Mouse (Mus musculus): ENCODE measurements around the gene Rbpjl.

Gene Rbpjl

GRCm38 (mm10) chr2:164444701-164445100 lies 41.8 kb downstream of the Rbpjl start:
- no peak for DNase-seq (ENCODE audit: extremely low read depth, low read depth)

GRCm38 (mm10) chr2:164445399-164446085 lies 42.6 kb downstream of the Rbpjl start:
- DNase-seq (ENCODE audit: extremely low read depth, low read depth), result no peak

- DNase-seq (ENCODE audit: extremely low read depth, low read depth), result no peak
These were observed 43.1 kb downstream of the Rbpjl start for GRCm38 (mm10) chr2:164446086-164446469.

GRCm38 (mm10) chr2:164448140-164448539 lies 45.2 kb downstream of the Rbpjl start:
- DNase-seq (ENCODE audit: extremely low read depth, low read depth), result no peak

DNA sequence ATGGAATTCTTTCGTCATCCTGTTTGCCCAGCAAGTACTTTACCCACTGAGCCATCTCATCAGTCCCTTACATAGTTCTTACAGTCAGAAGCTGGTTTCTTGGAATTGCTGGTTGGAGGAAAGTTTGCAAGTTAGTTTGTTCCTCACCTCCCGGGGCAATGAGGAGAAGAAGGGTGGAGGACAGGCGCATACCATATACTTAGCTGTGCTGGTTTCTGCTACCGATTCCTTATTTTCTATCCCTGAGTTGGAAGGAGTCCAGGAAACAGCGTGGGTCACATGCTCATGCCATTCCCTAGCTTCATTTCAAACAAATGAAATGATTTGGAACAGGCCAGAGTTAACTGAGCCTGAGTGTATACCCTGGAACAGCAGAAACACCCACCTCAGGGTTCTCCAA lies 46.0 kb downstream of the Rbpjl start:
- no peak for DNase-seq (ENCODE audit: extremely low read depth, low read depth)

DNA sequence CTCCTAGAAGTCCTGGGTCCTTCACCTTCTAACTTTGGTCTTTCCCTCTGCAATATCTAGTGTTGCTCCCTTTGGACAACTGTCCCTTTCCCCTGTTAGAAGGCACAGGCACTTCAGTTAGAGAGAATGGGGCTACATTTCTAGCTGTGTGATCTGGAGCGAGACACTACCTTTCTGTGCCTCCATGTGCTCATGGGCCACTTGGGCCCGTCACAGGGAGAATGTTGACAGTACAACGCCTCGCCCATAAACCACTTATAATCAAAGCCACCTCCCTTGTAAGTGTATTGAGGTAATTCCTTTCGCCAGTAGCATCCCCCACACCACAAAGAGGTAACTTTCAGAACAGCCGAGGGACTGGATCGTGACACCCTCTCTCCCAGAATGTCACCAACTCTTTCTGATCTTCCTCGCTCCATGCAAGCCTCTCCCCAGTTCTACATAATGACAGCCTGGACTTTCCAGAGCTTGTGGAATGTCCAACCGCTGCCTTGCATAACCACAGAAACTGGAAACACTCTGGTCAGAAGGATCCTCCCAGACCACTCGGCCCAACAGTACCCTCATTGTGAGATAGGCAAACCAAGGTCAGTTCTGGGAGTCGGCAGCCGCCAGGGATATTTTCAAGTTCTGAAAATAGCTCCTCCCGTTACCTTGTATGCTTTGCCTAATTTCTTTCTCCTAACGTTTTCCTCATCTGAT lies 46.6 kb downstream of the Rbpjl start:
- no peak for DNase-seq (ENCODE audit: extremely low read depth, low read depth)

GRCm38 (mm10) chr2:164452000-164452676 lies 49.2 kb downstream of the Rbpjl start:
- DNase-seq (ENCODE audit: extremely low read depth, low read depth), result no peak

DNA sequence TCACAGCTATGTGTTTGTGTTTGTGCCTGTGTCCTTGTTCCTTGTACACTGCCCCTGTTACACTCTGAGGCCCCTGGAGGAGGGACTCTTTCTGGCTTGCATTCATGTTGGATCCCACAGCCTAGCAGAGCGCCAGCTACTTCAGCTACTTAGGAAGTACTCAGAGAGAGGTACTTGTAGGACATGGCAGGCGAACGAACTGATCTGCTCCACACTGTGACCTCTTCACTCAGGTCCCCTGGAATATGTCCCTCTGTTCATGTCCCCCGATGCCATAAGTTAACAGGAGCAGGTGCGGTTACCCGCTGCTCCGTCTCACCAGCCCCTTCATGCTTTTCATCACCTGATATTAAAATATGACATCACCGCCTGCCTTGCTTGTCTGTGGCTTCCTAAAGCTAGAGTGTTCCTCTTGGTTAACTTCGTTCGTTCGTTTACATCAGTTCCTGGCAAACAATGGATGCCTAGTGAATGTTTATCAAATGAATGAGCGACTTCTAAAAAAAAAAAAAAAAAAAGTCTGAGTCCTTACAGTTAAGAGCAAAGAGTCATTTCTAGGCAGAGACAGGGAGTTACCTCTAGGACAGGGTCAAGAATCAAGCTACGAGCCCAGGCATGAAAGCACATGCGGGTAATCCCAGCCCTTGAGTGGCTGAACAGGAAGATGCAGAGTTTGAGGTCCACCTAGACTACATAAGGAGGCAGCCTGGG lies 50.3 kb downstream of the Rbpjl start:
- DNase-seq (ENCODE audit: extremely low read depth, low read depth), result no peak

DNA sequence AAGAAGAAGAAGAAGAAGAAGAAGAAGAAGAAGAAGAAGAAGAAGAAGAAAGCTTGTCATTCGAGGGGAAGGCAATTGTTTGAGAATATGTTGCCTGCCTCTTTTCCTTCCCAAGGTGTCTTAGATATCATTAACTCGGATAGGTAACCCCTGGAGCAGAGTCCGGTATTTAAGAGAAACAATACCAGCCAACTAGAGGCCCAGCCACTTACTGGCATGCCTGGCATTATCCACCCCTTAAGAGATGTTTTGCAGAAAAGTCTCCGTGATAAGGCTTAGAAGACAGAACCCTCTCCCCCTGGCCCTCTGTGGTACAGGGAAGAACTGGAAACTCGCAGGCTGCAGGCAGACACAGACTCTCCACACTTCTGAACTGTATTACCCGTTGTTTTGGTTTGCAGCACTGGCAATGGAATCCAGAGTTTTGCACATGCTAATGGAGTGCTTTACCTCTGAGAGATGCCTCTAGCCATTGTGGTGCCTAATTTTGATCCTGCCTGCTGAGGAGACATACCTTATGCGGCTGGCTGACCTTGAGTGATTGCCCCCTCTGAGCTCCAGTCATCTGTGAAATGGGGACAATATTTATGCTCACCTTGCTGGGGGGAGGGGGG lies 51.1 kb downstream of the Rbpjl start:
- no peak for DNase-seq (ENCODE audit: extremely low read depth, low read depth)

- no peak for DNase-seq (ENCODE audit: extremely low read depth, low read depth)
These were observed 51.9 kb downstream of the Rbpjl start for GRCm38 (mm10) chr2:164454846-164455245.

DNA sequence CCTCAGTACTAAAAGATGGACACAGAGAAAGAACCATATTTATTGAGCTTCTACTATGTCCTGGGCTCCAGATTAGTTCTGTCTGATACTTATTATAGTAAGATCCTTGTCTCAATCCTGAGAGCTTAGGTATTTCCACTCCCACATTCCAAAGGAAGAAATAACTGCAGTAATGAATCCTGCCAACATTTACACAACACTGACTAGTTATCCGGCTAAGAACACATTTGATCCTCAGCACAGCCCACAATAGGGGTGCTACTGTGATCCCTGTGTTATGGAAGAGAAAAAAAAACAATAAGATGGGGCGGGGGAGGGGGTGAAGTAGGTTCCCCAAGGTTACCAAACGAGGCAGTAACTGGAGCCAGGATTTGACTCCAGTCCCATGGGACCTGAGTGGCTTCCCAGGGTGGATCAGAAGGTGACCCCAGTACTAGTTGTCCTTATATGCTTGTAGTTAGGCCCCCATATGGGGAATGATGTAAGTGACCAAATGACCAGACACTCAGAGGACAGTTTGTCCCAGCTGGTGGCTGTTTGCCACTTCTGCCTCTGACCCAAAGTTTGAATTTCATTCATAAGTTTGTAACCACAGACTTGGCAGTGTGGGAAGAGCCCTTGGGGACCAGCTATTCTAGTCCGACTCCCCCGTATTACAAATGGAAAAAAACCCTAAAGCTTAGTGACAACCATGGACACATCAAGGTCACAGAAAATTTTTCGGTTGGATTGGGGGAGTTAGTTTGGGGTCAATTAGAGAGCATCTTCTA lies 52.7 kb downstream of the Rbpjl start:
- no peak for DNase-seq (ENCODE audit: extremely low read depth, low read depth)

DNA sequence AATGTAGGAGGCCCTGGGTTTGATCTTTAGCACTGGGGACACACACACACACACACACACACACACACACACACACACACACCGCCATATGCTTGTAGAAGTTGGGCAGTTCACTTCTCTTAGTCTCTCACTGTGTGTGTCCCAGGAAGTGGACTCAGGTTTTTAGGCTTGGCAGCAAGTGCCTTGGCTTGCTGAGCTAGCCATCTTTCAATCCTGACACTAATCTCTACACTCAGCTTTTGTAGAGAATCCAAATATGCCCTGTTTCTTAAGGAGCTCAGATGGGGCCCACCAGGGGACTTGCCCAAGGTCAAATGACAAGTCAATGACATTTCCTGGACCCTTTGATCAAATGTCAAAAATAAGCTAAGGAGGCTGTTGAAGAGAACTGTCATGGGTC lies 53.5 kb downstream of the Rbpjl start:
- no peak for DNase-seq (ENCODE audit: extremely low read depth, low read depth)

GRCm38 (mm10) chr2:164456864-164457300 lies 53.9 kb downstream of the Rbpjl start, which contains the start of gene Sys1:
Sys1 (plus strand) TSS chr2:164456964.
- no peak for DNase-seq (ENCODE audit: extremely low read depth, low read depth)

DNA sequence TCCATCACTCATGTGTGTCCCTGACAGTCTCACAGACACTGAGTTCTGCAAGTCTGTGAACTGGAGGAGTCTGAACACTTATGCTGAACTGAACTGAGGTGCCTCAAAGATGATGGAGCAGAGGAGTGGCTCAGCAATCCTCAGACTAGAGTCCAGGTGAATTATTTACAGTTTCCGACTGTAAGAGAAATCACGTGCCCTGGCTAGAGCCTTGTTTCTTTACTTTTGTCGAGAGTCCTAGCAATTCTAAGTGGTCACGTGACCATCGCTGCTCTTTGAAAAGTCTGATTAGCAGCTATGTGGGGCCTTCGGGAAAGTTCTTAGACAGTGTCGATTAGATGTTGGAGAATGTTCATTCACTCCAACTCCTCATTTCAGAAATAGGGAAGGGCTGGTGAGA lies 55.0 kb downstream of the Rbpjl start:
- DNase-seq (ENCODE audit: extremely low read depth, low read depth), result no peak

GRCm38 (mm10) chr2:164458535-164458934 lies 55.6 kb downstream of the Rbpjl start:
- no peak for DNase-seq (ENCODE audit: extremely low read depth, low read depth)

DNA sequence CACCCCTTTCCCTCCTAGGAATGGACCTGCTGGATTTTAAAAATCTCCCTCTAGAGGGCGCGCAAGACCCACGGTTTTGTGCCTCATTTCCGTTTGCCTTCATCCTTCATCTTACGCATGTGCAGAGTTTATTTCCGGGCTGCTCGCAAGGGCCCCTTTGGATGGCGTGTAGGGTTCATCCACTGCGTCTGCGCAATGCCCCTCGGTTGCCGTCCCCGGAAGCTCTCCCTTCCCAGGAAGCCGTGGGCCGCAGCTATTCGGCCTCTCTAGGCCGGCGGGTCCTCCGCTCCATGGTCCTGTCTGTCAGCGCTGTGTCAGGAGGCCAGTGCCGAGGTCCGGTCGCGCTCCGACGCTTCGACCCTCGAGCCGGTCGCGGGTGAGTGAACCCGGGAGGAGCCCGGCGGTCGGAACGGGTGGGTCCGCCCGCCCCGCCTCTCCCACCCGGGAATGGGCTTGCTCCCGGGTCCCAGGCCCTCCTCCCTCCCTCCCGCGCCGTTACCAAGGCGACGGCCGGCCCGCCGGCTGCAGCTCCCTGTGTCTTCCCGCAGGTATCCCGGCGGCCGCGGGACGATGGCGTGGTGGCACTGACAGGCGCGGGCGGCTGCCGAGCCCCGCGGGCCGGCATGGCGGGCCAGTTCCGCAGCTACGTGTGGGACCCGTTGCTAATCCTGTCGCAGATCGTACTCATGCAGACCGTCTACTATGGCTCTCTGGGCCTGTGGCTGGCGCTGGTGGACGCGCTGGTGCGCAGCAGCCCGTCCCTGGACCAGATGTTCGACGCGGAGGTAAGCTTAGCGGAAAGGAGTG lies 58.0 kb downstream of the Rbpjl start, which contains the start of gene Gm20458:
Gene Gm20458 (plus strand): TSS at position 223 of the 807 bp plus-strand sequence.
- peak; percentile 93 for DNase-seq (ENCODE audit: extremely low read depth, low read depth)

Data from MEL-GATA-1-ER (cell line).